Mouse (Mus musculus): ENCODE measurements around the gene Adamts16. TPM values are rescaled to one million over a fixed set of nuclear protein-coding genes. Genes with fewer than 3 reads are reported as not detected.

Gene Adamts16
- polyA plus RNA-seq, 1 experiment: not detected

- H3K27me3 ChIP-seq (ENCODE audit: control insufficient read depth, insufficient read depth, low read length, poor library complexity, severe bottlenecking): no peaks in the 10 kb centered on the region
These were observed 1.4 kb downstream of the Adamts16 start for GRCm38 (mm10) chr13:70840161-70840560.

GRCm38 (mm10) chr13:70837571-70837970, 4.0 kb downstream of the Adamts16 start:
- TF ChIP-seq CTCF (IDR thresholded peaks at IDR 0.05; ENCODE audit: low read depth, low read length) (no peak), EP300 (IDR thresholded peaks at IDR 0.05; ENCODE audit: insufficient read depth, low read depth, low read length) (no peak), POLR2A (IDR thresholded peaks at IDR 0.05; ENCODE audit: insufficient read depth, low read length) (no peak)
- no peak overlapping the region for H3K27ac ChIP-seq (ENCODE audit: insufficient read depth, low read length)

More at GRCm38 (mm10) chr13:70840161-70840560, 1.4 kb downstream of the Adamts16 start:
- no peak overlapping the region for H3K27ac ChIP-seq (ENCODE audit: insufficient read depth, low read length)
- H3K36me3 ChIP-seq (ENCODE audit: control insufficient read depth, insufficient read depth, low read length, poor library complexity, severe bottlenecking): no peaks in the 10 kb centered on the region
- H3K4me1 ChIP-seq (ENCODE audit: control insufficient read depth, insufficient read depth, low read length): peaks cover 2% of the 10 kb centered on the region
- H3K9me3 ChIP-seq (replicated peaks; ENCODE audit: control insufficient read depth, insufficient read depth, low read length, poor library complexity, severe bottlenecking): no peaks in the 10 kb centered on the region
- TF ChIP-seq POLR2A (IDR thresholded peaks at IDR 0.05; ENCODE audit: insufficient read depth, low read length): no peak
- TF ChIP-seq EP300 (IDR thresholded peaks at IDR 0.05; ENCODE audit: insufficient read depth, low read depth, low read length): no peak
- peak; percentile 85 for TF ChIP-seq CTCF (IDR thresholded peaks at IDR 0.05; ENCODE audit: low read depth, low read length)
- H3K9ac ChIP-seq (ENCODE audit: low read depth, poor library complexity, severe bottlenecking): no peak overlapping the region
- H3K4me3 ChIP-seq (ENCODE audit: low read depth, low read length): no peak overlapping the region

GRCm38 (mm10) chr13:70836246-70836645, 5.4 kb downstream of the Adamts16 start:
- Histone ChIP-seq H3K36me3 (ENCODE audit: control insufficient read depth, insufficient read depth, low read length, poor library complexity, severe bottlenecking) (no peaks in the 10 kb centered on the region), H3K4me1 (ENCODE audit: control insufficient read depth, insufficient read depth, low read length) (peaks cover 2% of the 10 kb centered on the region), H3K4me3 (ENCODE audit: low read depth, low read length) (no peak overlapping the region), H3K9ac (ENCODE audit: low read depth, poor library complexity, severe bottlenecking) (no peak overlapping the region), H3K9me3 (replicated peaks; ENCODE audit: control insufficient read depth, insufficient read depth, low read length, poor library complexity, severe bottlenecking) (no peaks in the 10 kb centered on the region), H3K27ac (ENCODE audit: insufficient read depth, low read length) (no peak overlapping the region), H3K27me3 (ENCODE audit: control insufficient read depth, insufficient read depth, low read length, poor library complexity, severe bottlenecking) (no peaks in the 10 kb centered on the region)
- no peak for TF ChIP-seq EP300 (IDR thresholded peaks at IDR 0.05; ENCODE audit: insufficient read depth, low read depth, low read length)
- TF ChIP-seq POLR2A (IDR thresholded peaks at IDR 0.05; ENCODE audit: insufficient read depth, low read length): no peak
- no peak for TF ChIP-seq CTCF (IDR thresholded peaks at IDR 0.05; ENCODE audit: low read depth, low read length)

More at GRCm38 (mm10) chr13:70837571-70837970, 4.0 kb downstream of the Adamts16 start:
- H3K4me3 ChIP-seq (ENCODE audit: low read depth, low read length): no peak overlapping the region
- H3K36me3 ChIP-seq (ENCODE audit: control insufficient read depth, insufficient read depth, low read length, poor library complexity, severe bottlenecking): no peaks in the 10 kb centered on the region
- no peaks in the 10 kb centered on the region for H3K27me3 ChIP-seq (ENCODE audit: control insufficient read depth, insufficient read depth, low read length, poor library complexity, severe bottlenecking)
- H3K9ac ChIP-seq (ENCODE audit: low read depth, poor library complexity, severe bottlenecking): no peak overlapping the region
- peaks cover 2% of the 10 kb centered on the region for H3K4me1 ChIP-seq (ENCODE audit: control insufficient read depth, insufficient read depth, low read length)
- H3K9me3 ChIP-seq (replicated peaks; ENCODE audit: control insufficient read depth, insufficient read depth, low read length, poor library complexity, severe bottlenecking): no peaks in the 10 kb centered on the region

GRCm38 (mm10) chr13:70832593-70833138, 8.9 kb downstream of the Adamts16 start:
- Histone ChIP-seq H3K36me3 (ENCODE audit: control insufficient read depth, insufficient read depth, low read length, poor library complexity, severe bottlenecking) (no peaks in the 10 kb centered on the region), H3K9ac (ENCODE audit: low read depth, poor library complexity, severe bottlenecking) (no peak overlapping the region), H3K27me3 (ENCODE audit: control insufficient read depth, insufficient read depth, low read length, poor library complexity, severe bottlenecking) (no peaks in the 10 kb centered on the region), H3K4me3 (ENCODE audit: low read depth, low read length) (no peak overlapping the region), H3K27ac (ENCODE audit: insufficient read depth, low read length) (no peak overlapping the region), H3K4me1 (ENCODE audit: control insufficient read depth, insufficient read depth, low read length) (no peaks in the 10 kb centered on the region), H3K9me3 (replicated peaks; ENCODE audit: control insufficient read depth, insufficient read depth, low read length, poor library complexity, severe bottlenecking) (no peaks in the 10 kb centered on the region)
- no peak for TF ChIP-seq CTCF (IDR thresholded peaks at IDR 0.05; ENCODE audit: low read depth, low read length)

- Histone ChIP-seq H3K9ac (ENCODE audit: low read depth, poor library complexity, severe bottlenecking) (no peak overlapping the region), H3K4me3 (ENCODE audit: low read depth, low read length) (no peak overlapping the region), H3K9me3 (replicated peaks; ENCODE audit: control insufficient read depth, insufficient read depth, low read length, poor library complexity, severe bottlenecking) (no peaks in the 10 kb centered on the region), H3K27ac (ENCODE audit: insufficient read depth, low read length) (no peak overlapping the region), H3K36me3 (ENCODE audit: control insufficient read depth, insufficient read depth, low read length, poor library complexity, severe bottlenecking) (no peaks in the 10 kb centered on the region), H3K27me3 (ENCODE audit: control insufficient read depth, insufficient read depth, low read length, poor library complexity, severe bottlenecking) (no peaks in the 10 kb centered on the region), H3K4me1 (ENCODE audit: control insufficient read depth, insufficient read depth, low read length) (no peaks in the 10 kb centered on the region)
- TF ChIP-seq CTCF (IDR thresholded peaks at IDR 0.05; ENCODE audit: low read depth, low read length) (no peak), POLR2A (IDR thresholded peaks at IDR 0.05; ENCODE audit: insufficient read depth, low read length) (no peak), EP300 (IDR thresholded peaks at IDR 0.05; ENCODE audit: insufficient read depth, low read depth, low read length) (no peak)
These were observed 10.6 kb downstream of the Adamts16 start for GRCm38 (mm10) chr13:70831041-70831440.

- H3K36me3 ChIP-seq (ENCODE audit: control insufficient read depth, insufficient read depth, low read length, poor library complexity, severe bottlenecking): no peaks in the 10 kb centered on the region
- TF ChIP-seq CTCF (IDR thresholded peaks at IDR 0.05; ENCODE audit: low read depth, low read length): no peak
- TF ChIP-seq POLR2A (IDR thresholded peaks at IDR 0.05; ENCODE audit: insufficient read depth, low read length): no peak
- TF ChIP-seq EP300 (IDR thresholded peaks at IDR 0.05; ENCODE audit: insufficient read depth, low read depth, low read length): no peak
- H3K9ac ChIP-seq (ENCODE audit: low read depth, poor library complexity, severe bottlenecking): no peak overlapping the region
- no peaks in the 10 kb centered on the region for H3K9me3 ChIP-seq (replicated peaks; ENCODE audit: control insufficient read depth, insufficient read depth, low read length, poor library complexity, severe bottlenecking)
- no peak overlapping the region for H3K4me3 ChIP-seq (ENCODE audit: low read depth, low read length)
- no peak overlapping the region for H3K27ac ChIP-seq (ENCODE audit: insufficient read depth, low read length)
- H3K27me3 ChIP-seq (ENCODE audit: control insufficient read depth, insufficient read depth, low read length, poor library complexity, severe bottlenecking): no peaks in the 10 kb centered on the region
- H3K4me1 ChIP-seq (ENCODE audit: control insufficient read depth, insufficient read depth, low read length): no peaks in the 10 kb centered on the region
These were observed 14.1 kb downstream of the Adamts16 start for GRCm38 (mm10) chr13:70827507-70827906.
